Mouse (Mus musculus) lung, postnatal 0 days (tissue): ENCODE measurements around the gene H2afj.
A peak's percentile ranks its signal among the peaks of the same experiment; 100 is the strongest.

Experiments
- CTCF ChIP-seq: IDR thresholded peaks from 2 replicates; pipeline ENCODE4 v1.5.1; 2016; ENCODE audit warnings: antibody characterized with exemption, mild to moderate bottlenecking
- EP300 ChIP-seq: IDR thresholded peaks from 2 replicates; pipeline ENCODE4 v1.6.1; 2016; ENCODE audit warnings: antibody characterized with exemption, mild to moderate bottlenecking, control low read depth

- TF ChIP-seq EP300 (peak; percentile 16; the same call in 1 of the 2 replicates), CTCF (peak; percentile 63)
These were observed 5.1 kb downstream of the H2afj start for GRCm38 (mm10) chr6:136813117-136813516.
